Mouse (Mus musculus): ENCODE data around the gene Hyls1. TPM values are rescaled to one million over a fixed set of nuclear protein-coding genes. Genes with fewer than 3 reads are reported as not detected.

Gene Hyls1
- total RNA-seq, 2 experiments from 2014 or later = 9.0 to 9.1 TPM

- DNase-seq (ENCODE audit: low spot score in 2 of 2) = no peak
These were observed 25.5 kb downstream of the Hyls1 start for GRCm38 (mm10) chr9:35544666-35545065.

- DNase-seq (ENCODE audit: low spot score in 2 of 2) = no peak
These were observed 26.9 kb downstream of the Hyls1 start for GRCm38 (mm10) chr9:35543099-35543860.

- no peak for DNase-seq (ENCODE audit: low spot score in 2 of 2)
These were observed 28.3 kb downstream of the Hyls1 start for GRCm38 (mm10) chr9:35541941-35542340.

- DNase-seq (ENCODE audit: low spot score in 2 of 2) = peak; percentile 73 to 87
These were observed 28.7 kb downstream of the Hyls1 start for GRCm38 (mm10) chr9:35541488-35541887.

- DNase-seq (ENCODE audit: low spot score in 2 of 2) = no peak
These were observed 29.2 kb downstream of the Hyls1 start for GRCm38 (mm10) chr9:35541024-35541423.

GRCm38 (mm10) chr9:35539001-35539750 is 31.0 kb downstream of the Hyls1 start:
- DNase-seq (ENCODE audit: low spot score in 2 of 2) = no peak

GRCm38 (mm10) chr9:35535876-35536275 is 34.3 kb downstream of the Hyls1 start:
- DNase-seq (ENCODE audit: low spot score in 2 of 2) = no peak

GRCm38 (mm10) chr9:35535110-35535509 is 35.1 kb downstream of the Hyls1 start:
- DNase-seq (ENCODE audit: low spot score in 2 of 2) = peak; percentile 48 to 60

- no peak for DNase-seq (ENCODE audit: low spot score in 2 of 2)
These were observed 36.9 kb downstream of the Hyls1 start for GRCm38 (mm10) chr9:35533266-35533665.

GRCm38 (mm10) chr9:35529796-35530195 is 40.4 kb downstream of the Hyls1 start:
- DNase-seq (ENCODE audit: low spot score in 2 of 2) = no peak

GRCm38 (mm10) chr9:35529141-35529540 is 41.1 kb downstream of the Hyls1 start:
- no peak for DNase-seq (ENCODE audit: low spot score in 2 of 2)

- DNase-seq (ENCODE audit: low spot score in 2 of 2) = peak; percentile 80
These were observed 46.2 kb downstream of the Hyls1 start for GRCm38 (mm10) chr9:35523941-35524411.

- peak; percentile 28 to 63 for DNase-seq (ENCODE audit: low spot score in 2 of 2)
These were observed 46.7 kb downstream of the Hyls1 start for GRCm38 (mm10) chr9:35523541-35523940.

GRCm38 (mm10) chr9:35522821-35523515 is 47.2 kb downstream of the Hyls1 start:
- no peak for DNase-seq (ENCODE audit: low spot score in 2 of 2)

GRCm38 (mm10) chr9:35522241-35522640 is 48.0 kb downstream of the Hyls1 start:
- no peak for DNase-seq (ENCODE audit: low spot score in 2 of 2)

GRCm38 (mm10) chr9:35520631-35521348 is 49.4 kb downstream of the Hyls1 start:
- no peak for DNase-seq (ENCODE audit: low spot score in 2 of 2)

GRCm38 (mm10) chr9:35518169-35518568 is 52.0 kb downstream of the Hyls1 start, which contains the start of gene Gm1113:
TSS of gene Gm1113 (minus strand) at chr9:35518269.
- DNase-seq (ENCODE audit: low spot score in 2 of 2) = no peak

- DNase-seq (ENCODE audit: low spot score in 2 of 2) = no peak
These were observed 53.5 kb downstream of the Hyls1 start for GRCm38 (mm10) chr9:35516711-35517110.

GRCm38 (mm10) chr9:35516182-35516581 is 54.0 kb downstream of the Hyls1 start:
- DNase-seq (ENCODE audit: low spot score in 2 of 2) = no peak

- DNase-seq (ENCODE audit: low spot score in 2 of 2) = no peak
These were observed 56.3 kb downstream of the Hyls1 start for GRCm38 (mm10) chr9:35513900-35514299.
